Mouse (Mus musculus) heart, postnatal 25 days (tissue): Measurements from ENCODE around the gene Gm4724. TPM values are rescaled to one million over a fixed set of nuclear protein-coding genes. Genes with fewer than 3 reads are reported as not detected.
"Not testable (repeated sequence)": the region's sequence is repeated elsewhere in the genome, so short reads cannot be mapped to it uniquely, and the experiment has no call there.

Experiments
- DNase-seq: peaks from one replicate; pipeline ENCODE4 v3.0.0; 2022; ENCODE audit warnings: low spot score
- intact Hi-C: fragments of 180-260 bp; cut with DNase I; formaldehyde crosslinking; loops from one replicate; pipeline ENCODE4 v1.15.1; 2025
- total RNA-seq, 2 experiments: library from RNA; stranded (reverse); gene quantifications; 2 replicates each; pipeline ENCODE4 v1.2.3; 2021

Gene Gm4724
- total RNA-seq, result 1 to 10 TPM; 1.9 to 2.6 TPM

DNA sequence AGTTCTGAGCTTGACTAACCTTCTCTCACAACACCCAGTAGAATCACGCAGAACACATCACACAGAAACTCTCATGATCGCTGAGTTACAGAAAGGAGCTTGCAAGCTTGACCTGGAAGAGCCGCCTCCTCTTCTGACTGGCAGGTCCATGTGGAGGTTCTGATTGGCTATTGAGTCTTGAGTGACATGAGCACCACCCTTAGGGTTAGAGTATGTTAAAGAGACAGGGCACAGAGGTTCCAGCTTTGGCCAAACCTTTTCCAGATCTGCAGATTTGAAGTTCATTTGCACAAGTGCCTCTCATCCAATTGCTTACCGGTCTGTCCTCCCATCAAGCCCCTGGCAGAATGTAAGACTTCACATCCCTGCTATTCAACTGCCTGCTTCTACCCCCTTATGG is at the start of gene Gm4724:
Gm4724 (minus strand) TSS at position 101 of the 400 bp plus-strand sequence.
- intact Hi-C loops, DNase-seq: not testable (repeated sequence)

DNA sequence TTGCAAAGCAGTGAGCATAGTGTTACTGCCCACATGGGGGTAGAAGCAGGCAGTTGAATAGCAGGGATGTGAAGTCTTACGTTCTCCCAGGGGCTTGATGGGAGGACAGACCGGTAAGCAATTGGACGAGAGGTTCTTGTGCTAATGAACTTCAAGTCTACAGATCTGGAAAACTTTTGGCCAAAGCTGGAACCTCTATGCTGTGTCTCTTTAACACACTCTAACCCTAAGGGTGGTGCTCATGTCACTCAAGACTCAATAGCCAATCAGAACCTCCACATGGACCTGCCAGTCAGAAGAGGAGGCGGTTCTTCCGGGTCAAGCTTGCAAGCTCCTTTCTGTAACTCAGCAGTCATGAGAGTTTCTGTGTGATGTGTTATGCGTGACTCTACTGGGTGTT is 34.1 kb upstream of the Gm4724 start, which contains the start of gene Zfp965:
Zfp965 (plus strand) TSS at position 301 of the 400 bp plus-strand sequence.
- DNase-seq, intact Hi-C loops: not testable (repeated sequence)

Other genes starting within 250 kb of the Gm4724 start
- gene Gm14391, start 228.9 kb downstream of the Gm4724 start, total RNA-seq, result 10 to 100 TPM; 58.8 to 65.7 TPM
- 10 to 100 TPM in 1 of 2 experiments, not detected in 1; 13.8 TPM for gene Gm14440, start 160.7 kb downstream of the Gm4724 start, total RNA-seq
- 10 to 100 TPM; 44.6 to 46.0 TPM for gene Gm4631, start 97.6 kb downstream of the Gm4724 start, total RNA-seq
- 10 to 100 TPM; 38.4 to 48.0 TPM for gene Zfp968, start 63.4 kb downstream of the Gm4724 start, total RNA-seq
- gene Zfp965, start 34.2 kb upstream of the Gm4724 start, total RNA-seq, result 1 to 10 TPM; 5.5 to 6.2 TPM
- gene Gm11007, start 208.2 kb upstream of the Gm4724 start, total RNA-seq, result not detected